Mouse (Mus musculus): ENCODE results near the gene Psmd11.

- no peak for TF ChIP-seq POLR2A (IDR thresholded peaks at IDR 0.05; ENCODE audit: borderline replicate concordance, low read depth, low read length)
- TF ChIP-seq CTCF (IDR thresholded peaks at IDR 0.05; ENCODE audit: low read depth, low read length) = no peak
Observed at GRCm38 (mm10) chr11:80446916-80447315, 18.5 kb downstream of the Psmd11 start.

All from bone marrow macrophage, adult 2 months (primary cell).